Mouse (Mus musculus): ENCODE data around the gene Hnrnph2.
A peak's percentile ranks its signal among the peaks of the same experiment; 100 is the strongest.

Hnrnph2 gene

GRCm38 (mm10) chrX:134612285-134612959 is 11.4 kb downstream of the Hnrnph2 start:
- no peak for DNase-seq (ENCODE audit: extremely low spot score, low read depth, low spot score)

DNA sequence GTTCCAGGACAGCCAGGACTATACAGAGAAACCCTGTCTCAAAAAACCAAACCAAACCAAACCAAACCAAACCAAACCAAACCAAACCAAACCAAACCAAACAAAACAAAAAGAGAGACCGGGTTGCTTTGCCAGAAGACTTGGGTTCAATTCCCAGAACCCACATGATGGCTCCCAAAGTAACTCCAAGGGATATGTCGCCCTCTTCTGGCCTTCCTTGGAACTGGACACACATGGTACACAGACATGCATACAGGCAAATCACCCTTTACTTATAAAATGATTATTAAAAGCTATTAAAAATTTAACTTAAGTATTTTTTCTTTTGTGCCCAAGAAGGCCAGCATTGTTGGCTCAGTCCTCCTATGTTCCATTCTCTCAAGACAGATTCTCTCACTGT is 13.3 kb downstream of the Hnrnph2 start:
- no peak for DNase-seq (ENCODE audit: extremely low spot score, low read depth, low spot score)

DNA sequence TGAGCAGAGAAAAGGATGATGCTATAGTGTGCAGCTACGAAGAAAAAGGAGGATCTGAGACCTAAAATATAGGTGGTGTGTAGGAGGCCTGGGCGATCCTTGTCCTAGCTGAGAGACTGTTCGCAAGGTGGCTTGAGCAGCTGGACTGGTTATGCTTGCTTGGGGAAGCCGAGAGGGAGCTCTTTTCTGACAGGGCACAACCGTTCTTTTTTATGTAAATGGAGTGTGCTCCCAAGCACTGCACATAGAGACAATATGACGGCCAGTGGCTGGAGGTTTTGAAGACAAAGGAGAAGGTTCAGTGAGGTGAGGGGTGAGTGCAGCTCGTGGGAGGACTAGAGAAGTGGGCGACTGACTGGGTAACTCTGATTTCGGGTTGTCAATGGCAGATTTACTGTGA is 18.7 kb downstream of the Hnrnph2 start:
- no peak for DNase-seq (ENCODE audit: extremely low spot score, low read depth, low spot score)

- DNase-seq (ENCODE audit: extremely low spot score, low read depth, low spot score), result no peak
Observed at GRCm38 (mm10) chrX:134620254-134620865, 19.4 kb downstream of the Hnrnph2 start.

GRCm38 (mm10) chrX:134621685-134622084 is 20.7 kb downstream of the Hnrnph2 start:
- DNase-seq (ENCODE audit: extremely low spot score, low read depth, low spot score), result no peak

GRCm38 (mm10) chrX:134623350-134623749 is 22.4 kb downstream of the Hnrnph2 start:
- DNase-seq (ENCODE audit: extremely low spot score, low read depth, low spot score), result no peak

GRCm38 (mm10) chrX:134628200-134628599 is 27.2 kb downstream of the Hnrnph2 start:
- no peak for DNase-seq (ENCODE audit: extremely low spot score, low read depth, low spot score)

GRCm38 (mm10) chrX:134632710-134633109 is 31.7 kb downstream of the Hnrnph2 start:
- DNase-seq (ENCODE audit: extremely low spot score, low read depth, low spot score), result no peak

GRCm38 (mm10) chrX:134635111-134635510 is 34.1 kb downstream of the Hnrnph2 start:
- no peak for DNase-seq (ENCODE audit: extremely low spot score, low read depth, low spot score)

GRCm38 (mm10) chrX:134635860-134636259 is 34.9 kb downstream of the Hnrnph2 start:
- no peak for DNase-seq (ENCODE audit: extremely low spot score, low read depth, low spot score)

GRCm38 (mm10) chrX:134641000-134641760 is 40.2 kb downstream of the Hnrnph2 start:
- no peak for DNase-seq (ENCODE audit: extremely low spot score, low read depth, low spot score)

DNA sequence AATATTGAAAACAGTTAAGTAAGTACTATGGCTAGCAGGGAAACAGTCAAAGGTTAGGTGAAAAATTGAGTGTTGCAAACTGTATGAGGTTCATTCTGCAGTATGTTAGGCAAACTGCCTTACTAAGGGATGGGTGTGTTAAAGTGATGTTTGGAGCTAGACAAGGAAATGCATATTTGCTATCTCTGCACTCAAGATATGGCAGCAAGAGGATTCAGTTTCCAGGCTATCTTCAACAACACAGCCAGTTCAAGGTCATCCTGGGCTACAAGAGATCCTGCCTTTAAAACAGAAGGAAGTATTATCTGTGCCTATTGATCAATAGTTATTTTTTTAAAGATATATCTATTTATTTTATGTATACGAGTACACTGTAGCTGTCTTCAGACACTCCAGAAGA is 45.4 kb downstream of the Hnrnph2 start:
- no peak for DNase-seq (ENCODE audit: extremely low spot score, low read depth, low spot score)

DNA sequence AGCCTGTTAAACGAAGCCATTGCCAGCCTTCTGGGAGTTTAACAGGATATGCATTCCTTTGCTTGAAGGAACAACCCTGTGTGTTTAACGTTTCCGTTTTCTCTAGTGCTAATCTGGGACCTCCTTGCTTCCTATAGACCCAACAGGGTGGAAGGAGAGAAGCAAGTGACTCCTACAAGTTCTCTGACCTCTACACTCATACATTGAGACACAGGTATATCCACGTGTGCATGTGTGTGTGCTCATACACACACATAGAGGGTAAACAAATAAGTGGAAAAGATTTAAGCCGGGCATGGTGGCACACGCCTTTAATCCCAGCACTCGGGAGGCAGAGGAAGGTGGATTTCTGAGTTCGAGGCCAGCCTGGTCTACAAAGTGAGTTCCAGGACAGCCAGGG is 46.4 kb downstream of the Hnrnph2 start:
- DNase-seq (ENCODE audit: extremely low spot score, low read depth, low spot score), result no peak

- peak; percentile 81 for DNase-seq (ENCODE audit: extremely low spot score, low read depth, low spot score)
Observed at GRCm38 (mm10) chrX:134648031-134648692, 47.2 kb downstream of the Hnrnph2 start.

DNA sequence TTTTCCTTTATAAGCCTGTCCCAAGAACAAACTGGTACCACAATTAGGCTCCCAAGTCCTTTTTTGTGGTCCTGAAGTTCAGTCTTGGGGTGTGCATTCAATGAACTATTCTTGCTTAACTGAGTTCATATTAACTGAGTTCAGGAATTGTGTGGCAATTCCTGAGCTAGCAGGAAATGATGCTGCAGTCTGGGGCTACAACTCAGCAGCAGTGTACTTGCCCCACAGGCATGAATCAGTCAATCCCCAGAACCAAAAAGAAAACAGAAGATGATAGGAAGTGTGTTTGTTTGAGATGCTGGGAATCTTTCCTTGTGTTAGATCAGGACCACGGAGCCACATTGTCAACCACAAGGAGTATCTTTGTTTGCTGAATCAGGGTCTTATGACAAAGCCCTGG is 51.1 kb downstream of the Hnrnph2 start:
- no peak for DNase-seq (ENCODE audit: extremely low spot score, low read depth, low spot score)
